Mouse (Mus musculus) small intestine, adult 2 months (tissue): ENCODE results near the gene Cherp.

ENCODE experiments used
- CTCF ChIP-seq: fragments of 200-500 bp; IDR thresholded peaks from 2 replicates; pipeline ENCODE4 v1.5.1; 2012; ENCODE audit warnings: low read depth, mild to moderate bottlenecking, control low read depth, inconsistent platforms, low read length, moderate library complexity, mixed read lengths; ENCODE audit not compliant: insufficient replicate concordance, insufficient read length; ENCODE audit errors: extremely low read depth
- POLR2A ChIP-seq: fragments of 200-500 bp; IDR thresholded peaks from 2 replicates; pipeline ENCODE4 v1.6.1; 2012; ENCODE audit warnings: low read depth, mild to moderate bottlenecking, control low read depth, inconsistent platforms, low read length, moderate library complexity

DNA sequence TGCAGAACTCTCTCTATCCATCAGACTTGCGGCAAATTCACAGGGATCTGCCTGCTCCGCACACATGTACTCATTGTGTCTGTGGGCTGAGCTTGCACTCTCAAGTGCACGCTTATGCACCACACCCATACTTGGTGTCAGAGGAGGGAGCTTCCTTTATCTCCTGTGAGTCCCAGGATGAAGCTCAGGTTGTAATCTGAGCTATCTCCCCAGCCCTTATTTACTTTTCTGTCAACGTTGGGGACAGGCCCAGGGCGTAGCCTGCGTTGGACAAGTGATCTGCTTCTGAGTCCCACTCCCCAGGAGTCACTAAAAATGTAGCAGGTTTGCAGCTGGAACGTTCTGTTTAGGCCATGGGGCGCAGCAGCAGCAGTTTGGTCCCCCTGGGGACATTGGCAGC lies 23.5 kb downstream of the Cherp start:
- TF ChIP-seq POLR2A (no peak), CTCF (no peak)
